Mouse (Mus musculus): ENCODE results near the gene Lim2. TPM values are rescaled to one million over a fixed set of nuclear protein-coding genes. Genes with fewer than 3 reads are reported as not detected.
"Not testable (repeated sequence)": the region's sequence is repeated elsewhere in the genome, so short reads cannot be mapped to it uniquely, and the experiment has no call there.

Gene Lim2
- not detected in 2 replicates for polyA plus RNA-seq (2012; rRNA removed)

DNA sequence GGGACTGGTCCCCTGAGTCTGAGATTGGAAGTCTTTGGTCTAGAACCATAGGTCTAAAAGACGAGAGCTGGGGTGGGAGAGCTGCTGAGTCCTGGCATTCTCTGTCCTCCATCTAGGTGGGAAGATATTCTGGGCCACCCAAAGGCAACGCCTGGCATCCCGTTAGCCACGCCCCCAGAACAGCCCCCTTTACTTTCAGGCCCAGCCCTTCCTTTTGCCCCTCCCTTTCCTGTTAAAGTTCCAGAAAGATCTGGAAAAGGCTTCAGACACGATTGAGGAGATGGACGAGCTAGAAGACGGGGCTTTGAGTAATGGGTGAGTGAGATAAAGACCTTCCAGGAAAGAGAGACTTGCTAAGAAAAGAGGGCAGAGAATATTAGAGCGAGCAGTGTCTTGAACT is at the start of gene Lim2:
Gene Lim2 (plus strand): TSS at position 265 of the 400 bp plus-strand sequence.
- DNase-seq (ENCODE audit: extremely low spot score in 1 of 2, low spot score in 1 of 2) = no peak

DNA sequence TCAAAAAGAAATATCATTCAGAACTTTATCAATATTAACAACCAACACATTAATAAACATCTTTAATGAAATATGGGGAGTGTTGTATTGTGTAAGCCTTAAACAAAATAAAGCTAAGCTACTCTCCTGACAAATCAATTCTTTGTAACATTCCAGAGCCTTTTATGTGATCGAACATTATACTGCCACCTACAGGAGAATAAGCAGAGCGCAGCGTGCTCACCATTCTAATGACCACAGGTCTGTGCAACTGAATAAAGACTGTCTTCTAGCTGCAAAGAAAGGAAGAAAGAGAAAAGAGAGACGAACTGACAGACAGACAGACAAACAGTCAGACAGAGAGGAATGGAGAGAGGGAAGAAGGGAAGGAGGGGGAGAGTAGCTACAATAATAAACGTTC is 49.2 kb upstream of the Lim2 start:
- DNase-seq (ENCODE audit: extremely low spot score in 1 of 2, low spot score in 1 of 2) = peak; percentile 12 to 58

- DNase-seq (ENCODE audit: extremely low spot score in 1 of 2, low spot score in 1 of 2) = no peak
Observed at GRCm38 (mm10) chr7:43392349-43393121, 34.9 kb upstream of the Lim2 start.

- no peak for DNase-seq (ENCODE audit: extremely low spot score in 1 of 2, low spot score in 1 of 2)
Observed at GRCm38 (mm10) chr7:43399501-43399900, 28.0 kb upstream of the Lim2 start.

DNA sequence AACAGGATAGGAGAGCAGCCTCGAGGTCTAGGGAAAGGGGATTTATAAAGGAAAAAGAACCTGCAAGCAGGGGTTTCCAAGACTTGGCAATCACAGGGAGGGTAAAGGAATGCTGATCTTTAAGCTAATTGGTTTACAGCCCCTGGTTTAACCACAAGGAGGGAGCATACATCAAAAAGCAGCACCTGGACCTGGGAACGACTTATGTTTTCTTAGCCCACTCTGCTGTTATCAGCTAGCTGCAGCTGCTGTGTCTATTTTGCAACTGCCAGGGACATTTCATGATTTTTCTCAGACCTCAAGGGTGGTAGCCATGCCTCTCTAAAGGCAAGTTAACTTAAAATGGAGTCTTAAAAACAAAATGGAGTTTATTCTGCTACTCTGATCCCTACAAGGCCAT is 24.8 kb upstream of the Lim2 start:
- DNase-seq (ENCODE audit: extremely low spot score in 1 of 2, low spot score in 1 of 2) = no peak

DNA sequence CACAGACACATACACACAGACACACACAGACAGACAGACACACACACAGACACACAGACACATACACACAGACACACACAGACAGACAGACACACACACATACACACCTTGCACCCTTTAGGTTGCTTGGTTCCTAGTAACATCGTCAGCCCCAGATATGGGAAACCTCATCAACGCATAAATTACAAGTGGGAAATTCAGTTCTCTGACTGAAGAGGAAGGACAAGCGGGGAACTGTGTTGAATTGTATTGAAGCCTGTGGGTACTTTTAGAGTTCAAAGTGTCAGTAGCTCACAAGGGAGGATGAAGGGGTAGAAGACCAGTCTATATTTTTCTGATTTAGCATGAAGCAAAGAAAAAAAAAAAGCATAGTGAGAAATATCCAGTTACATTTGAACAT is 19.9 kb upstream of the Lim2 start:
- no peak for DNase-seq (ENCODE audit: extremely low spot score in 1 of 2, low spot score in 1 of 2)

GRCm38 (mm10) chr7:43408131-43408553 is 19.3 kb upstream of the Lim2 start, which contains the start of gene Siglecg:
TSS of gene Siglecg (plus strand) at chr7:43408204.
- DNase-seq (ENCODE audit: extremely low spot score in 1 of 2, low spot score in 1 of 2) = no peak

DNA sequence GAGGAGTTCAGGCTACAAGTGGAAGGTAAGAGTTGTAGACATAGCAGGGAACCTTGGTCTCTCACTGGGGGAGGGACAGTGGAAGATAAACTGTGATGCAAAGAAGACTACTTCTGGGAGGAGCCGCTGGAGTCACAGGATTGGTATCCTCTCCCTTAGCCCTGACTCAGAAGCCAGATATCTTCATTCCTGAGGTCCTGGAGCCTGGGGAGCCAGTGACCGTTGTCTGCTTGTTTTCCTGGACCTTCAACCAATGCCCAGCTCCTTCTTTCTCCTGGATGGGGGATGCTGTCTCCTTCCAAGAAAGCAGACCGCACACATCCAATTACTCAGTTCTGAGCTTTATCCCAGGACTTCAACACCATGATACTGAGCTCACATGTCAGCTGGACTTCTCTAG is 18.4 kb upstream of the Lim2 start:
- DNase-seq (ENCODE audit: extremely low spot score in 1 of 2, low spot score in 1 of 2) = no peak

DNA sequence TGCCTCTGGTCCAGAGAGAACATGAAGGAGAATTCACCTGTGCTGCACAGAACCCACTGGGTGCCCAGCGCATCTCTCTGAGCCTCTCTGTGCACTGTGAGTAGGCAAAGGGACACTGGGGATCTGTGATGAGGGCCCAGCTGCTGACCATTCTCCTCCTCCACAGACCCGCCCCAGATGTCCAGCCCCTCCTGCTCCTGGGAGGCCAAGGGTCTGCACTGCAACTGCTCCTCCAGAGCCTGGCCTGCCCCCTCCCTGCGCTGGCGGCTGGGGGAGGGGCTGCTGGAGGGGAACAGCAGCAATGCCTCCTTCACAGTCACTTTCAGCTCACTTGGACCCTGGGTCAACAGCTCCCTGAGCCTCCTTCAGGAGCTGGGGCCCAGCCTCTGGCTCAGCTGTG is 15.7 kb upstream of the Lim2 start:
- not testable (repeated sequence) for DNase-seq (ENCODE audit: extremely low spot score in 1 of 2, low spot score in 1 of 2)

- DNase-seq (ENCODE audit: extremely low spot score in 1 of 2, low spot score in 1 of 2) = no peak
Observed at GRCm38 (mm10) chr7:43417298-43417697, 10.2 kb upstream of the Lim2 start.

DNA sequence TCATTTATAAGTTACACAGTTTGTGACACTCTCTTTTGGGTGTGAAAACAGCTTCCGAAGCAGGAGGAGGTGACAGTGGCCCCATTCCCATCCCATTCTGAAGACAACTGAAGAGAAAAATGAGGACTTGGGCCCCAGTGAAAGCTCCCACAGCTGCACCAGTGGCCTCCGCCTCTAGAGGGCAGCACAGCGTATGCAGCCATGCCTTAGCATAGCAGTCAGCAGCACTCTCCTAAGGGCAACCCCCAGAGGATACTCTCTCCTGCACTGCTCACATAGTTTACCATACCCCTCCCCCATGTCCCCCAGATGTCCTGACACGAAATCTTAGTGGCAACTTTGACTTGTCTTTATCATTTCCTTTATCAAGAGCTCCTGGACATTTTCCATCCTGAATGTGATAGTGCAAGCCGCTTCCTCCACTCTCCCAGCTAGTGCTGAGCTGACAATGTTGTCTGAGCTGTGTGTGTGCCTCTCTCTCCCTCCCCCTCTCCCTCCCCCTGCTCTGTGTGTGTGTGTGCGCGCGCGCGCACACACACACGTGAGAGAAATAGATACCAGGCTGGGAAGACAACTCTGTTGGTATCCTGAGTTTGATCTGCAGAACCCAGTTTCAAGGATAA is 4.4 kb upstream of the Lim2 start:
- DNase-seq (ENCODE audit: extremely low spot score in 1 of 2, low spot score in 1 of 2) = peak; percentile 35 to 91

GRCm38 (mm10) chr7:43423991-43424625 is 3.4 kb upstream of the Lim2 start:
- no peak for DNase-seq (ENCODE audit: extremely low spot score in 1 of 2, low spot score in 1 of 2)

- DNase-seq (ENCODE audit: extremely low spot score in 1 of 2, low spot score in 1 of 2) = no peak
Observed at GRCm38 (mm10) chr7:43429500-43429899, 2.0 kb downstream of the Lim2 start.

- no peak for DNase-seq (ENCODE audit: extremely low spot score in 1 of 2, low spot score in 1 of 2)
Observed at GRCm38 (mm10) chr7:43432891-43433290, 5.4 kb downstream of the Lim2 start.

DNA sequence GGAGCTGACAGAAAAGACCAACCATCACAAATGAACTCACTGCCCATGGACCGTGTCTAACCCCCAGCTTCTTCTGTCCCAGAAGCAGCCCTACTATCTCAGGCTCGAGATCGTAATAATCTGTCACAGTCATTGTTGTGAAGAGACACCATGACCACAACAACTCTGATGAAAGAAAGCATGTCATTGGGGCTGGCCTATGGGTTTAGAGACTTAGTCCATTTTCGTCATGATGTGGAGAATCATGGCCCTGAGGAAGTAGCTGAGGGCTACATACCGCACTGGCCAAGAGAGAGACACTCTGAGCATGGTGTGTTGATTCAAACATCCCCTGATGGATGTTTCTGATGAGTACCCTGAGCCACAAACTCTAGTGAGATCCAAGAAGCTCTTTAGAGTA is 7.2 kb downstream of the Lim2 start:
- no peak for DNase-seq (ENCODE audit: extremely low spot score in 1 of 2, low spot score in 1 of 2)

DNA sequence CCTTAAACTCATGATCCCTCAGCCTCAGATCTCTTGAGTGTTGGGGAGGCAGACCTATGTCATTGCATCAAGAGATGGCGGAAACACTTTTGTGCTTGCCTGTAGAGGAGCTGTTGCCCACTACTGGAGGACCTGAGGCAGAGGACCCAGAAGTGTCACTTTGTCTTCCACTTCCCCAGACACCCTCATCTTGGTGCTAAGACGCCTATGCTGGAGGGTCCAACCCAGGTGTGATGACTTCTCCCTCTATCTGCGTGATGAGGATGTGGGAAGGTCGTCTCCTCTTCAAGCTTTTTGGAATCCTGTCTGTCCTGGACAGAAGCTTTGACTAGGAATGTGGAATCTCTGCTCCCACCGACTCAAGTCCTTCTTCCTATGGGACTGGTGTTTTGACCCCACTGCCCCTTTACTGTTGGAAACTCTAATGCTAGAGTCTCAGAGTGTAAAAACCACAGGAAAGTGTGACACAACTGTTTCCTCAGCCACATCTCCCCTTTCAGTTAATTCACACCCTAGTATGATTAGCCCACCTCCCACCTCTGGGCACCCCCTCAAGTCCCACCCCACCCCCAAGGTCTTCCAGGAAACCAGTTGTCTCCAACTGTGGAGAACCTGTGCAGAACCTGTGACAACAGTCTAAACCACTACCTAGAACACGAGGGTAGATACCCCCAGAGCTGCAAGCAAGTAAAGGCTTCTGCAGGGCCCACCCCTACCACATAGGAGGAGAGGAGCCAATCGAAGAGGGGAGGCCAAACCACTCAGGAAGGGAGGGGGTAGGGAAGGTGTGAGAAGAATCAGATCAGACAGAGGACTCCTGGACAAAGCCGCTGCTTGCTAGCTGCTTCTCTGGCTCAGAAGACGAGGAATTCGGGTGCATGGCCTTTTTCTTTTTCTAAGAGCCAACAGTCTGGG is 9.1 kb downstream of the Lim2 start, which contains the start of gene Nkg7:
Gene Nkg7 (plus strand): TSS at position 733 of the 915 bp plus-strand sequence.
- DNase-seq (ENCODE audit: extremely low spot score in 1 of 2, low spot score in 1 of 2) = no peak

- no peak for DNase-seq (ENCODE audit: extremely low spot score in 1 of 2, low spot score in 1 of 2)
Observed at GRCm38 (mm10) chr7:43438611-43439010, 11.1 kb downstream of the Lim2 start.

GRCm38 (mm10) chr7:43440482-43440881 is 13.0 kb downstream of the Lim2 start, which contains the start of gene Cldnd2:
TSS of gene Cldnd2 (plus strand) at chr7:43440782.
- DNase-seq (ENCODE audit: extremely low spot score in 1 of 2, low spot score in 1 of 2) = no peak

DNA sequence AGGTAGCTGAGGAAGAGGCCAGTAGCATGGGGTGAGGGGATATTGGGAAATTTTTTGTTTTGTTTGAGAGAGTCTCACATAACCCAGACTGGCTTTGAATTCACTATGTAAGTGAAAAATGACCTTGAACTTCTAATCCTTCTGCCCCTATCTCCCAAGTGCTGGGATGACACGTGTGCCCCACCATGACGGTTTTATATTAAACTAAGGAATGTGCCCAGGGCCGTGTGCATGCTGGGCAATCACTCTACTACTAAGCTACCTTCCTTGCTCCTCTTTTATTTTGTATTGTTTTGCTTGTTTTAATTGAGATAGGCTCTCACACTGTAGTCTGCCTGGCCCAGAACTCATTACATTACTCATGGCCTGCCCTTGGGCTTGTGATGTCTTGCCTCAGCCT is 13.6 kb downstream of the Lim2 start:
- no peak for DNase-seq (ENCODE audit: extremely low spot score in 1 of 2, low spot score in 1 of 2)

DNA sequence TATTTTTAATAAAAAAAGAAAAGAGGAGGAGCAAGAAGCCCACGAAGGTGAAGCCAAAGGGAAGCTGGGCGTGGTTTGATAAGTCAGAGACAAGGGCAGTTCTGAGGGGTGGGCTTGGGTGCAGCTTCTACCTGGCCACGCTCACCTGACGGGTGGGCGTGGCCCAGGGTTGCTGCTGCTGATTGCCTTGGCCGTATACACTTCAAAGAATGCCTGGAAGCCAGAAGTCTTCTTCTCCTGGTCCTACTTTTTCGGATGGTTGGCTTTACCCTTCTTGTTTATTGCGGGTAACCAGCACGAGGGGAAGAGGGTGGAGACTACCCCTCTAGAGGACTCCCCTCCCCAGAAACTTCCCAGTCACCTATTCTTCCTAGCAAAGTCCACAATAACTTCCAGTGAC is 15.2 kb downstream of the Lim2 start:
- no peak for DNase-seq (ENCODE audit: extremely low spot score in 1 of 2, low spot score in 1 of 2)
